Mouse (Mus musculus): ENCODE measurements around the gene Wrnip1. TPM values are rescaled to one million over a fixed set of nuclear protein-coding genes. Genes with fewer than 3 reads are reported as not detected.

Gene Wrnip1
- polyA plus RNA-seq, 1 experiment from 2014 or later, result 27.5 TPM

DNA sequence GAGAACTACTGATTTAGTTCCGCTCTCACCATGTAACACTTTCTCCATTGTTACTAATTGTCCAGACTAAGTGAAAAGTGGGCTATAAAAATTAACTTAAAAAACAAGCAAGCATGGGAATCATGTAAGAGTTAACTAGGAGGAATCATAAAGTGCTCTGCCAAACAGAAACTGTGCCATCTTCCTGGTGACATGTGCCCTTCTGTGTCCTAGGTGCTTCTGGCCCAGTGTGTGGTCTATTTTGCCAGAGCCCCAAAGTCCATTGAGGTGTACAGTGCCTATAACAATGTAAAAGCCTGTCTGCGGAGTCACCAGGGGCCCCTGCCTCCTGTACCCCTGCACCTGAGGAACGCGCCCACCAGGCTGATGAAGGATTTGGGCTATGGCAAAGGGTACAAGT, 19.8 kb downstream of the Wrnip1 start:
- 95% methylated on average over 4 of the region's 4 CpGs for WGBS

DNA sequence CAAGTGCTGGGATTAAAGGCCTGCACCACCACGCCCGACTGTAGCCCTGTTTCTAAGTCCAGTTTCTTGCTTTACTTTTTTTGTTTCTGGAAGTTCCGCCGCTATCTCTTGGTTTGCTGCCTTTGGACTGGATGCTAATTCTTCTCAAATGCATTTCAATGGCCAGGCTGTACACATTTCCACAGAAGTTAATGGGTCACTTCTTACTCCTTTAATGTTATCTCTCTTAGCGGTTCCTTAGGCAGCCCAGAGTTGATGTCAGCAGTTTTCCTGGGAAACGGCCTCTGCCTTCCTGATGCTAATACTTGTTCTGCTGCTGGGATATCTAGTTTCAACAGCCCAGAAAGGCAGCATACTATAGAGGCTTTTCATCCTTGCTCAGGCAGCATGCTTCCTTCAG, 21.3 kb downstream of the Wrnip1 start:
- Histone ChIP-seq H3K27ac (no peak overlapping the region), H3K9ac (no peak overlapping the region), H3K4me2 (no peak overlapping the region), H3K36me3 (peaks cover 51% of the 10 kb centered on the region), H3K9me3 (no peaks in the 10 kb centered on the region), H3K4me3 (no peak overlapping the region), H3K4me1 (replicated peaks) (no peaks in the 10 kb centered on the region), H3K27me3 (no peaks in the 10 kb centered on the region)
- ATAC-seq (ENCODE audit: low FRiP score), result no peak
- WGBS, result 84% methylated on average over 6 of the region's 6 CpGs

More for the DNA sequence above, 19.8 kb downstream of the Wrnip1 start:
- Histone ChIP-seq H3K36me3 (peaks cover 62% of the 10 kb centered on the region), H3K4me1 (replicated peaks) (no peaks in the 10 kb centered on the region), H3K9me3 (no peaks in the 10 kb centered on the region), H3K27me3 (no peaks in the 10 kb centered on the region), H3K9ac (no peak overlapping the region), H3K4me2 (no peak overlapping the region), H3K27ac (no peak overlapping the region), H3K4me3 (no peak overlapping the region)
- no peak for ATAC-seq (ENCODE audit: low FRiP score)

DNA sequence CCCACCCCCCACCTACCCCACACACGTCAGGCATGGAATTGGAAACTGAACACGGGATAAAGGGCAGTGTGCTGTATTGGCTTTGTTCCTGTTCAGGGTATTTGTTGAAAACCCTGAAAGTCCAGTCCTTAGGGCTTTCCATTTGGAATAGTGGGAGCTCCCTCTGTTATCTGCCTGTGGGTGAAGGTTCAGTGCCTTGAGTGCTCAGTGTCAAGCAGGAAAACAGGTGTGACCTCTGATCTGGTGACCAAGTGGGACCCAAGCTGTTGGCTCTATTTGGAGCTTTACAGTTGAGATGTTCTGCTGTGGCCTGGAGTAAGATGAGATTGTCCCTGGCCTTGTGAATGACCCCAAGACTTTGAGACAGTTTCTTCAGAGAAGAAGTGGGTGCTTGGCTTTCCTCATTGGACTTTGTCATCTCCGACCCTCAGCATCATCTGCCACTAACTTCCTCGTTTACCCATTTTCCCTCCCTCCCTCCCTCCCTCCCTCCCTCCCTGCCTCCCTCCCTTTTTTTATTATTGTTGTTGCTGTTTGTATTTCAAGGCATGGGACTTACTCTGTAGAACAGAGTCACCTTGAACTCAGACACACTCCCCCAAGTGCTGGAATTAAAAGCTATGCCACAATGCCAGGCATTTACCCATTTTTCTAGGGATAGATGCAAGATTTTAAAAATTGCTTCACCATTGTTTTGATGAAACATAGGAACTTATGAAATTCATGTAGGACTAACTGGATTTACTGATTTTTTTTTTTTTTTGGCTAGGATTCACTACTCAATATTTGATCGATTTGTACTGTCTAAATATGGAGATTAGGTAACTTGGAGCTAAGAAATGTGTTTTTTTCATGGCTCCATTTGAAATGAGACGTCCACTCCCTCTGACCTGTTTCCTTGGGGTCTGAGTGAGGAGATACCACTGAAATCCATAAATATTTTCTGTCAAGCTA, 22.8 kb downstream of the Wrnip1 start:
- H3K4me1 ChIP-seq (replicated peaks), result no peaks in the 10 kb centered on the region
- no peak overlapping the region for H3K4me3 ChIP-seq
- H3K4me2 ChIP-seq, result no peak overlapping the region
- H3K36me3 ChIP-seq, result peaks cover 37% of the 10 kb centered on the region
- H3K27me3 ChIP-seq, result no peaks in the 10 kb centered on the region
- no peak overlapping the region for H3K27ac ChIP-seq
- H3K9ac ChIP-seq, result no peak overlapping the region
- 83% methylated on average over 6 of the region's 6 CpGs for whole genome bisulfite sequencing
- H3K9me3 ChIP-seq, result no peaks in the 10 kb centered on the region
- no peak for ATAC-seq (ENCODE audit: low FRiP score)

DNA sequence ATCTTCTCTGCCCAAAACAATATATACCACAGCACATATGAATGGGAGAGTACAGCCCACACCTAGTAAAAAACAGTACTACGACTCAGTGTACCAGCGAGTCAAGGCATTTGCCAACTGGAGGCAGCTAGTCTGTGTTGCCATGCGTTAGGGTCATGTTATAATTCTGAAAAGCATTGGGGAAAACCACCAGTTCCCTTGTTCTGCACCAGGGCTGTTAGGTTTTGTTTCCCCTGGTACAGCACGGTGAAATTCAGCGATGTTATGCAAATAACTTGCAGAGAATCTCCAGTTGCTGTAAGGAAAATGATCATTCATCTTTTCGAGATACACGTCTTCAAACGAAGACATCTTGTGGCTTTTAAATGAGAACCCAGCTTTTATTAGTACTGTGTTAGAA, 23.7 kb downstream of the Wrnip1 start:
- H3K4me1 ChIP-seq (replicated peaks), result no peaks in the 10 kb centered on the region
- no peak overlapping the region for H3K4me2 ChIP-seq
- 95% methylated on average over 8 of the region's 8 CpGs for WGBS
- ATAC-seq (ENCODE audit: low FRiP score), result no peak
- H3K27ac ChIP-seq, result no peak overlapping the region
- H3K9me3 ChIP-seq, result no peaks in the 10 kb centered on the region
- peaks cover 28% of the 10 kb centered on the region for H3K36me3 ChIP-seq
- H3K4me3 ChIP-seq, result no peak overlapping the region
- H3K9ac ChIP-seq, result no peak overlapping the region
- no peaks in the 10 kb centered on the region for H3K27me3 ChIP-seq

DNA sequence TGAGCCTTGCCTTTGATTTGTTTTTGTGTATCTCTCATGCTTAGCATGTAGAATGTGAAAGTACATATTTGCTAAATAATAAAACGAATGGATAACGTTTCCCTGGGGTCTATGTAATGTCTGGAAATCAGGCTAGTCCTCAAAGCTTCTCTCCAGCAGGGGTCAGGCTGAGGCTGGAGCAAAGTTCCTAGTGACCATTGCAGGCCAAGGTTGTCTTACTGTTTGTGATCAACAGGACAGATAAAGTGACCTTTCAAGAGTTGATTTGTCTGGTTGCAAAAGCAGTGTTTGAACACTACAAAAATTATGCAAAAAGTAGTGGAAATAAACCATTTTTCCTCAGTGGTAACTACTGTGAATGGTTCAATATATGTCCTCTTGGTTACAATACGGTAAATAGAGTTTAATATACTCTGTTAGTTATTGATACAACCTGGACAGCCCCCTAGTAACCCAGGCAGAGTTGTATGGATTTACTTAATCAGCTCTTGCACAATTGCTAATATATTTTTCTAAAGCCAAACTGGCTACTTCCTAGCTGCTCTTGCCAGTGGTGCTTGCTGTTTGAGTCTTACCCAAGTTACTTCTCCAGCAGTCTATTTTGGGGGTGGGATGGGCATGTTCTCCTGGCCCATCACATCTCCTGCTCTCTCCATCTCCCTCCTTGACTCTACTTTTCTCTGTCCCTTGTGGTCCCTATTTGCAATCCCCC, 25.4 kb downstream of the Wrnip1 start:
- Histone ChIP-seq H3K9ac (no peak overlapping the region), H3K9me3 (no peaks in the 10 kb centered on the region), H3K4me3 (no peak overlapping the region), H3K4me2 (no peak overlapping the region), H3K36me3 (peaks cover 13% of the 10 kb centered on the region), H3K27ac (no peak overlapping the region), H3K27me3 (no peaks in the 10 kb centered on the region), H3K4me1 (replicated peaks) (no peaks in the 10 kb centered on the region; the same call in 1 of the 2 replicates)
- ATAC-seq (ENCODE audit: low FRiP score), result no peak
- 80% methylated on average over 3 of the region's 3 CpGs for WGBS

DNA sequence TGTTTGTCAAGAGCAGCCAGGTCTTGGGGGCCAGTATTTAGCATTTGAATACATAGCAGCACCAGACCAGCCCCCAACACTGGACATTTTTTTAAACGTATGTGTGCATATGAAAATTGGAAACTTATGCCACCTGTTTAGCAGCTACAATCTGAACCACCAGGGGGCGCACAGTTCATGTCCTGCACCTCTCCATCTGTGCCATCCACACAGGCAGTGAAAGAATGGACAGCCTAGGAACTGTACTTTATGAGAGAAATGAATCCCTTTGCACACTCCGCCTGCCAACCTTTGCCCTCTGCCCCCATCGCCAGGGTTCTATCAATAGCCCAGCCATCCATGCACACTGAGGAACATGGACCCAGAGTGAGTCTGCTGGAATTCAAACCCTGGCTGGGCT, 26.1 kb downstream of the Wrnip1 start:
- WGBS, result 65% methylated on average over 4 of the region's 4 CpGs
- H3K4me1 ChIP-seq (replicated peaks), result no peaks in the 10 kb centered on the region; the same call in 1 of the 2 replicates
- no peaks in the 10 kb centered on the region for H3K27me3 ChIP-seq
- peaks cover 8% of the 10 kb centered on the region for H3K36me3 ChIP-seq
- H3K4me2 ChIP-seq, result no peak overlapping the region
- ATAC-seq (ENCODE audit: low FRiP score), result no peak
- H3K9ac ChIP-seq, result no peak overlapping the region
- H3K4me3 ChIP-seq, result no peak overlapping the region
- H3K9me3 ChIP-seq, result no peaks in the 10 kb centered on the region
- H3K27ac ChIP-seq, result no peak overlapping the region

DNA sequence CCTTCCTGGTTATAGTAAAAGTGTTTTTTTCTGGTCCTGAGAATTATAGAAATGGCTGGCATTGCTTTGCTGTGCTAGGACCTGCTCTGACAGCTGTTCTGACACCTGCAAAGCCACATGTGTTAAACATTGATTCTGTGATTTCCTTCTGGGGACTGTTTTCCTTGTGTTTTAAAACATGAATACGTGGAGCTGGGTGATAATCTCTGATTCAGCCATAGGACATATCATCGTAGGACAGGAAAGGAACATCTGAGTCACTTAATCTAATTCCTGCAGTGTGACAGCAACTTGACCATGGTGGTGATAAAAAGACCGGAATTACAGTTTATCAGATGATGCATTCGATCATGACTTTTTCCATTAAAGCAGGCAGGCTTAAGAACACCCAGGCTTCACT, 27.0 kb downstream of the Wrnip1 start:
- WGBS, result 92% methylated on average over 4 of the region's 4 CpGs
- H3K27ac ChIP-seq, result no peak overlapping the region
- H3K9ac ChIP-seq, result no peak overlapping the region
- H3K9me3 ChIP-seq, result no peaks in the 10 kb centered on the region
- no peaks in the 10 kb centered on the region for H3K27me3 ChIP-seq
- no peak overlapping the region for H3K4me3 ChIP-seq
- no peaks in the 10 kb centered on the region; the same call in 1 of the 2 replicates for H3K4me1 ChIP-seq (replicated peaks)
- no peaks in the 10 kb centered on the region for H3K36me3 ChIP-seq
- H3K4me2 ChIP-seq, result no peak overlapping the region
- ATAC-seq (ENCODE audit: low FRiP score), result no peak

DNA sequence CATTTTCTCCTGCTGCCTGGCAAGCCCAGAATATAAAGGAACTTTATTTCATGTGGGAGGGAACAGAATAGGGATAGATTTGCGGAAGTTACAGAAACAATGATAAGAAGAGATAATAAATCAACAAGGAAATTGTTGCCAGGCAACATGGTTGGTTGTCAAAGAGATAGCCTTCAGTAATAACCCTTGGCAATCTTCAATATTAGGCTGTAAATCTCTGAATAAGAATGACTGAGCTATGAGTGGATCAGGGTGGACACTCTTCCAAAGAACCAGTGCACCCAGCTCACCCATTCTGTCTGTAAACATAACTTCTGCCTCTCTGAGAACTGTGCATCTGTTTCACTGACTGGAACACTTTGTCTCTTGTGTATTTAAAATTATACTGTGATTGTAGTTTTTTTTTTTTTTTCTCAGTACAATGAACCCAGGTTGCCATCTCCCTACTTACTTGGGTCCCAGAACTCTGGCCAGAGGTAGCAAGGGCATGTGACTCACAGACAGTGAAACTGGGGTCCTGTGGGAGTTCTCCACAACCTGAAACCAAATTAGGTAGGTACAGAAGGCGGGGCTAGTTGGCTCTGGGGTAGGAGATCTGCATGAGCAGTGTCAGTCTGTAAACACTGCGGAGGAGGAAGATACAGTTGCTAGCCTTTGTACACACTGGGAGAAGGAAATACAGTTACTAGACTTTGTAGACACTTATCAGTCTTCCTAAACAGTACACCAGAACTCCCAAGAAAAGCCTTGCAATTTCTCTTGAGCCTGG, 29.9 kb downstream of the Wrnip1 start:
- Histone ChIP-seq H3K9ac (no peak overlapping the region), H3K4me3 (no peak overlapping the region), H3K4me2 (no peak overlapping the region), H3K27me3 (no peaks in the 10 kb centered on the region), H3K4me1 (replicated peaks) (no peaks in the 10 kb centered on the region; the same call in 1 of the 2 replicates), H3K9me3 (no peaks in the 10 kb centered on the region), H3K36me3 (no peaks in the 10 kb centered on the region), H3K27ac (no peak overlapping the region)
- no peak for ATAC-seq (ENCODE audit: low FRiP score)
- 81% methylated on average over 3 of the region's 3 CpGs for WGBS

DNA sequence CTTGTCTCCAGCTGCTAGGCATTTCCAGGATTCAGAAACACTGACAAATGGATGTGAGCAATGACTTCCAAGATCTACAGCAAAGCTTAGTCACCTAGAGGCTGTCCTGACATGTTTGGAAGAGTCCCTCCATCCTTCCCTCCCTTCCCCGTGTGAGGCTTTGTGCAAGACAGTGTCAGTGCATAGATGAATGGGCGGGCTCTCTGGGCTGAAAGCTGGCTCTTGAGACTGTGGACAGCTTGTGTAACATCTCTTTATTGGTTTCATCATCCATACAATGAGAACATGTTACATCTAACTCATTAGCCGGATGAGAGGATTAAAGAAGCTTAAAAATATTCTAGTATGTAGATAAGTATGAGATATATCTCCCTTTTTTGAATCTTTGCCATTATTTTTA, 30.9 kb downstream of the Wrnip1 start:
- Histone ChIP-seq H3K4me2 (no peak overlapping the region), H3K9me3 (no peaks in the 10 kb centered on the region), H3K9ac (no peak overlapping the region), H3K4me3 (no peak overlapping the region), H3K27me3 (no peaks in the 10 kb centered on the region), H3K36me3 (no peaks in the 10 kb centered on the region), H3K4me1 (replicated peaks) (no peaks in the 10 kb centered on the region; the same call in 1 of the 2 replicates), H3K27ac (no peak overlapping the region)
- WGBS, result 76% methylated on average over 3 of the region's 3 CpGs
- no peak for ATAC-seq (ENCODE audit: low FRiP score)

DNA sequence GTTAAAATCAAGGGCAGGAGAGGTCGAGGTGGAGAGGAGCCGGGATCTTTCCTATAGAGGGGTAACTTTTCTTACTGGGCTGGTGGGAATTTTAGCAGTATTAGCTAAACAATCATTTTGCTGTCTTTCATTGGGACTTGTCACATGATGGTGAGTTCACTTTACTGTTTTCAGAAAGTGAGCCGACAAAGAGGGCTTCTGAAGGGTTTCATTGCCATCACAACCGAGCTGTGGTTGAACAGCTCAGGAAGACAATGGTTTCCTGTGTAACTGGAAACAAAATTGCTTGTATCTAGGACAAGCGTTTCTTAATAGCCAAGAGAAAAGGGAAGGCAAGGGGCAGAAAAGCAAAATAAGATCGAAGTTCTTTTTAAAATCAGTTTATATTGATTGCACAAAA, 31.4 kb downstream of the Wrnip1 start:
- Histone ChIP-seq H3K9ac (no peak overlapping the region), H3K36me3 (no peaks in the 10 kb centered on the region), H3K4me1 (replicated peaks) (no peaks in the 10 kb centered on the region; the same call in 1 of the 2 replicates), H3K27ac (no peak overlapping the region), H3K9me3 (no peaks in the 10 kb centered on the region), H3K27me3 (no peaks in the 10 kb centered on the region), H3K4me3 (no peak overlapping the region), H3K4me2 (no peak overlapping the region)
- 72% methylated on average over 6 of the region's 6 CpGs for WGBS
- no peak for ATAC-seq (ENCODE audit: low FRiP score)

DNA sequence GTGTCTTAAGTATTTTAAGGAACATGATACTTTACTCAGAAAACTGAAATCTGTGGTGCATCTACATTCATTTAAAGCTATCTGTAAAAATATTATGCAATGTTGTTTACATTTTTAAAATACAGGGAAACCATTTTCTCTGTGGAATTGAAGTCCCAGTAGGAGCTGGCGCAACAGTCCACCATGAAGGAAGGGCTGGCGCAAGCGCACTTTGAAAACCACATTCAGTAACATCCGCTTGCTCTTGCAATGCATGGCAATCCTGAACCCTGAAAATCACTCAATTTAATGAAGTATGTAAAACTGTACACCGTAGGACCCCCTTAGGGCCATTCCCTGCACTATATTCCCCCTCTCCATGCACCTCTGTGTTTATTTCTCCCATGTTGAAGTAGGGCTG, 32.7 kb downstream of the Wrnip1 start:
- WGBS, result 97% methylated on average over 5 of the region's 5 CpGs

DNA sequence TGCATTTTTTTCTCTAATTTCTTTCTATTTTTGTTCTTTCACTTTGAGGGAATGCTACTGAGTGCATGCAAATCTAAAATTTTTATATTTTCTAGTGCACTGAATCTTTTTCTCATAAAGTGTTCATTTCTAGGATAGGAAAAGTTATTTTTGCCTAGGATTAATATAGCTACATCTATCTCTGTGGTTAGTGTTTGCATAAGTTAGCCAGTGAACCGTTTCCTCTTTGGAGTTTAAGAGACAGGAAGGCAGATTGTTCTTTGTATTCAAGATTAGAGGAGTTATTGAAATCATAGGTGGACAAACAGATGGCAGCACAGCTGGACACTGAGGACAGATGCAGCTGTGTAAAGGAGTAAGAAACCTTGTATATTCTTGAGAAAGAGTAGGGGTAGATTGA, 37.5 kb downstream of the Wrnip1 start:
- Histone ChIP-seq H3K9me3 (no peaks in the 10 kb centered on the region), H3K27me3 (no peaks in the 10 kb centered on the region), H3K4me2 (no peak overlapping the region), H3K27ac (no peak overlapping the region), H3K9ac (no peak overlapping the region), H3K4me1 (replicated peaks) (no peaks in the 10 kb centered on the region), H3K36me3 (no peaks in the 10 kb centered on the region), H3K4me3 (no peak overlapping the region)
- WGBS, result 53% methylated on average over 1 of the region's 1 CpGs
- ATAC-seq (ENCODE audit: low FRiP score), result no peak

More for the DNA sequence above, 32.7 kb downstream of the Wrnip1 start:
- H3K27me3 ChIP-seq, result no peaks in the 10 kb centered on the region
- H3K9me3 ChIP-seq, result no peaks in the 10 kb centered on the region
- H3K4me1 ChIP-seq (replicated peaks), result no peaks in the 10 kb centered on the region; the same call in 1 of the 2 replicates
- H3K4me3 ChIP-seq, result no peak overlapping the region
- no peaks in the 10 kb centered on the region for H3K36me3 ChIP-seq
- ATAC-seq (ENCODE audit: low FRiP score), result no peak
- H3K4me2 ChIP-seq, result no peak overlapping the region
- no peak overlapping the region for H3K9ac ChIP-seq
- no peak overlapping the region for H3K27ac ChIP-seq
